Mouse (Mus musculus) ovary, postnatal 14 days (tissue): ENCODE results near the gene Helt.
"Not testable (repeated sequence)": the region's sequence is repeated elsewhere in the genome, so short reads cannot be mapped to it uniquely, and the experiment has no call there.

ENCODE experiments used
- DNase-seq: peaks from one replicate; pipeline ENCODE4 v3.0.0; 2022; ENCODE audit warnings: low spot score

Gene Helt

GRCm38 (mm10) chr8:46296551-46296950 lies 2.1 kb upstream of the Helt start:
- no peak for DNase-seq

DNA sequence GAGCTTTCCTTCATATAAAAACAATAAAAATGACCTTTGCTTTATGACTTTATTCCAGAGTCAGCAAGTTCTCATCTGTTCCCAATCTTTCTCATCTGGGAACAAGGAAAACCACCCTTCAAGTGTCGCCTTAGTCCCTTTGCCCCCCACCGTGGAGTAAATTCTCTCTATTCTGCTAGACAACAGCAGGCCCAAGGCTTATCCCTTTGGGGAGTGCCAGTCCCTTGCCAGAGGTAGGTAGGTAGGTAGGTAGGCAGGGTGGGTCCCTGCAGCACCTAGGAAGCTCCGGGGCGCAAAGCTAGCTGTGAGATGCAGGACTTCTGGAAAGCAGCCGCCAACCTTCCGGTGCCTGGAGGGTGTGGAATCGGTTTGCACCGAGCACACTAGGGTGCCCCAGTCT lies 1.5 kb upstream of the Helt start:
- DNase-seq: no peak

DNA sequence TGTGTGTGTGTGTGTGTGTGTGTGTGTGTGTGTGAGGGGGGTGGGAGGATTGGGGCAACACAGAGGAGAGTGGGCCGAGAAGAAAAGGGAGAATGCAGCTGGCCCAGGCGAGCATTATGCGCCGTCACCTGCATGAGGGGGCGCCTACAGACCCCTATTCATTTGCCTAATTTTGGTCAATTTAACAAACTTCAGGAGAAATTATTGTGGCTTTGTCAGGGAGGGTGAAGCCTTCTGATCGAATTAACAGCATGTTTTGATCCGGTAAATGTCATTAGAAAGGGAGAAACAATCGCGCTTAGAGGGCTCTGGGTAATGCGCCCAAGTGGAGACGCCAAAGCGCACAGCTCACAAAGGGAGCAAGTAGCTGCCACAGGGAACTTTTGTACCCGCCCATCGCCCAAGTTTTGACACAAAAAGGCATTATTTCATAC lies 647 bp upstream of the Helt start:
- no peak for DNase-seq

- DNase-seq: no peak
These were observed 725 bp downstream of the Helt start for GRCm38 (mm10) chr8:46293741-46294151.

- no peak for DNase-seq
These were observed 1.3 kb downstream of the Helt start for GRCm38 (mm10) chr8:46293201-46293600.

DNA sequence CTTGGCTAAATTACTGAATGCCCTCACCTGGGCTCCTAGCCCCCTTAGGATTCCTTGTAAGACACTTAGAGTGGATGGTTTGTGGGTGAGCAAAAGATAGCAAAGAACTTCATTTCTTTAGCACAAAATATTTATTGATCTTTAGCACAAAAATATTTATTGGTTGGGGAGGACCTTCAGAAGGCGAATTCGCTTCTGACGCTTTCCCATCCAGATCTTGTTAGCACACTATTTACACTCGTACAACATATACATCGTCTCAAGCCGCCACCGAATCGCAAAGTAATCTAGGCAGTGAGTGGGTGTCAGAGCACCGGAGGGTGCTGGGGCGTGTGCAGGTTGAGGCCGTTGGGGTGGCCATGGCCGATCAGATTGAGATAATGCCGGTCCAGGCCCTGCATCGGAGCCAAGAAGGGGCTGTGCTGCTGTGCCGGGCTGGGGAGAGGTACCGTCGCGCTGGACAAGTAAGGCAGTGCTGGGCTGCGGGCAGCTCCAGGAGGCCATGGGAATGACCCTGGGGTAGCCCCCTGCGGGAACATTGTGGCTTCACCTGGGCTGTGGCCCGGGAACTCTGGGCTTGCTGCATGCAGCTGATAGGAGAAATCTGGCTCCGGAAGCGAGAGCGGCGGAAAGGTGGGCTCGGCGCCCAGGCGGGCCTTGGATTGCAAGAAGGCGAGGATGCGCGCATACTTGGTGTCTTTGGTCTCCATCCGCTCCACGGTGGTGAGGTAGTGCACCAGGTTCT lies 2.4 kb downstream of the Helt start:
- DNase-seq: no peak

DNA sequence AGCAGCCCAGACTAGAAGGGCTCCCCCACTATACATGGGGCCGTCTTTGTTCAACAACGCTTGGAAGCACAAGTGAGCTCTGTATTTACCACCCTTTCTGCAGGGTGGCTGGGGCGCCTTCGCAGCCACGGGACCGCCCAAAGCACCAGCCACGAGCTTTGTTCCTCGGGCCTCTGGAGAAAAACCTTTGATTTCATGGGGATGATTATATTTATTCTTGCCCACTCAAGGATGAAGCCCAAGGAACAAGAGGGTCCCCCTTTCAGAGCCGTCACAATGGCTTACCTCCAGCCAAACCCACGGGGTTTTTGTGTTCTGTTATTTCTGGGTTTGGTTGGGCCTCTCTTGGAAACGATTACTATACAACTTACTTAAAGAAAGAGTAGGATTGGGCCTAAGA lies 5.2 kb downstream of the Helt start:
- DNase-seq: no peak

GRCm38 (mm10) chr8:46288021-46288420 lies 6.5 kb downstream of the Helt start:
- no peak for DNase-seq

DNA sequence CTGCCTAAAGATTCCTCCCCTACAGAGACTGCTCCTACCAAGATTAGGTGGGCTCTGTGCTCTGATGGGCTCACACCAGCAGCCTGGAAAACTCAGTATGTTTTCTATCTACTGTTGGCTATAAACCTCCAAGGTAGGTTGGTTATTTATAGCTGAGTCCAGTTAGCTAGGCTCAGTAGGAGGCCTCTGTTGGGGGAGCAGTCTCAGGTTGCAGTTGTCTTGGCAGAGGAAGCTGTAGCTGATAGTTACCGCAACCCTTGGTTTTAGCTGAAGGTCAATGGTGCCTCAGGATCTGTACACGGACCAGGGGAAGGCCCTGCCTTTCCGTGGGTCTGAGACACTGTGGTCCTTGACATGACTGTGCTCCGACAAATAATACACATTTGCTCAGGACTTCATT lies 8.5 kb downstream of the Helt start:
- no peak for DNase-seq

DNA sequence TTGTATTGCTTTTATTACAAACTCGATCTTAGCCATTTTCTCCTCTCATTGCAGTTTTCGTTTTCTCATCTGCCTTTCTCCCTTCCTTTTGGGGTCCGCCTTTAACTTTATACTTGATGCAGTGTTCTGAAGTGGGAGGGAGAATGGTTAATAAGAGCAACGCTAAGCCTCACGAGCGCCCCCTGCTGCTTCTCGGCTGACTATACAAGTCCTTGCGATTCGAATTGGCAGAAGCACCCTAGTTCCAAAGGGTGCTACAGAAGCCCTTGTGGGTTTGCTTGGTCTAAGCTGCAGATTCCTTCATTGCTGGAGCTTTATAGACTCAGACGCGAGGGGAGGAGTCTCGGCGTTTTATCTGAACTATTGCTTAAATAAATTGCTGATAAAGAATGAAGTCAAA lies 12.9 kb downstream of the Helt start:
- peak; percentile 61 for DNase-seq

DNA sequence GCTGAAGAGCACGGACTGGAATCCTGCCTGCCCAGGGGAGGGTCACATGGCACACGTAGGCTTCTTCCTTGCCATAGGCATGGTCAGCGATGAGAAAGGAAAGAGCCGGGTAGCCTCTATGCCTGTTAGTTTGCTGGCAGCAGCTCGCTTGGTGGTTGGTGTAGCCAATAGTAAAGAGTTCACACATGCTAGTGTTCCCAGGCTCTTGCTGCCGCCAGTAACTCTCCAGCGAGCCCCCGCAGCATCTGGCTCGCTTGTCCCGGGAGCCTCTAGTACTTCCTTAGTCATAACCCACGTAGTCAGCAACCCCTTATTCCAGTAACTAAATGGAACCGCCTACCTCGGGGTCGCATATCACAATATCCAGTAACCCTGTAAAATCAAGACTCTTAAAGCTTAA lies 17.5 kb downstream of the Helt start:
- DNase-seq: no peak

- DNase-seq: no peak
These were observed 23.7 kb downstream of the Helt start for GRCm38 (mm10) chr8:46270741-46271140.

DNA sequence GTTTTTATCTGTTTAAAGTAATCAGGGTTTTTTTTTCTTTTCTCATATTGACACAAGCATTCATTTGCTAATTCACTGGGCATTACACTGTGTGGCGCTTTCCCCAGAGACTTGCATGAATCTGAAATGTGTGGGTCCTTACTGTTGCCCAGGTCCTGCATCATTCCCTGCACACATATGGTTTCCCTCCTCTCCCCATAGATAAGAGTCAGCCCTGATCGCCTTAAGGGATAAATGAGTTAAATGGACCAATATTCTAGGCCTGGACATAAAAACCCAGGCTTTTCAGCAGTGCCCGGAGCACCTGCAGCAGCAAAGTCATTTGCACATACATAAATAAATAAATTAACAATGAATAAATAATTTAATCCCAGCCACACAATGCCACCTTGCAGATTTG lies 24.3 kb downstream of the Helt start:
- DNase-seq: no peak

- no peak for DNase-seq
These were observed 27.7 kb downstream of the Helt start for GRCm38 (mm10) chr8:46266801-46267200.

DNA sequence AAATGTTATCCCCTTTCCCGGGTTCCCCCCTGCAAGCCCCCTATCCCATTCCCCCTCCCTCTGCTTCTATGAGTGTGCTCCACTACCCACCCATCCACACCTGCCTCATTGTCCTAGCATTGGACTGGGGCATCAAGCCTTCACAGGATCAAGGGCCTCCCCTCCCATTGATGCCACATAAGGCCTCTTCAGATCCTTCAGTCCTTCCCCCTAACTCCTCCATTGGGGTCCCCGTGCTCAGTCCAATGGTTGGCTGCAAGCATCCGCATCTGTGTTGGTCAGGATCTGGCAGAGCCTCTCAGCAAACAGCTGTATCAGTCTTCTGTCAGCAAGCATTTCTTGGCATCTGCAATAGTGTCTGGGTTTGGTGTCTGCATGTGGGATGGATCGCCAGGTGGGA lies 30.3 kb downstream of the Helt start:
- not testable (repeated sequence) for DNase-seq

GRCm38 (mm10) chr8:46257921-46258682 lies 36.4 kb downstream of the Helt start:
- no peak for DNase-seq

DNA sequence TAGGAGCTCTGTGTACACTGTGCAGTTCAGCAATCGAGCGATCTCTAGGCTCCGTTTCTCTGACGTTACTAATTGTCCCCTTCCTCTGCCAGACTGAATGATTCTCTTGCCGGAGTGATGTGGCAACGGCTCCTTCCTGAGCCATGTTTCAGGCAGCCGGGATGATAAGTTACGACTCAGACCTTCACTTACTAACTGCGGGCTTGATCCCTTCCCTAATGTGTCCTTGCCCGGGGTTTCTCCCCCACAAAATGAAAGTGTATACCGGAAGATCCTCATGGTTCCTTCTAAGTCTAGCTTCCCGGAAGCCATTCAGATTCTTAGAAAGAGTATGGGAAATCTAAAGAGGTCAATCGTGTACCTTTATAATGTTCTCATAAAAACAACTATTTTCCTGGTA lies 42.0 kb downstream of the Helt start:
- no peak for DNase-seq

DNA sequence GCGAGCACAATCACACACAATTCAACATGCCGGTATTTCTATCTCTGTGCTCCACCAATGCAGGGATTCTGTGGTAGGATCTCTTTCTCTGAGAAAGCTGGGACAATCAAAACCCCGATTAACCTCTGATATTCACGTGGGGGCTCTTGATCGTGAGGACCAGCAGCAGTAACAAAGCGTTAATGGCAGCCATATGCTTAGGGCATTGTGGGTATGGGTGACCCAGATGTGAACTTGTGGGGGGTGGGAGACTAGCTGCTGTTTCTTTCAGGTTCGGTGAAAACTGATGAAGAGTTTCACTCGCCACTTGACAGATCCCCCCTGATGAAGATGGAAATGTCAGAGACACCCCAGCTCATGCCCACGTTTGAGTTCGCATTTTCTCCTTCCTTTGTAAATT lies 42.9 kb downstream of the Helt start:
- DNase-seq: no peak

DNA sequence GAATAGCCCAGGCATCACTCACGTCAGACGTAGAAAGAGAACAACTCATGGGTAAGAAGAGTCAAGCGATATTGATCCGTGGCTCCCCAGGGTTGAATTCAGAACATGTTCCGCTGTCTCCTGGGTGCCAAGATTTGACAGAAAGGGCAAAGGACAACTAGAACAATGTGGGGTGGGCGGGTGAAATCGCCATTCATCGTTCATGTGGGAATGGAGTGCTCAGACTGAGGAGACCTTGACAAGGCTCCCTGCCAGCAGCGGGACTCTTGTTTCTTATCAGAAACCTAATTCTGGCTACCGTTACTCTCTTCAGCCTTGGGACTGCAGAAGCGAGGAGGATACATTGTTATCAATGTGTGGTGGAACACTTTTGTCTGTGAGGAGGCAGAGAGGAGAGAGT lies 48.1 kb downstream of the Helt start:
- DNase-seq: no peak

DNA sequence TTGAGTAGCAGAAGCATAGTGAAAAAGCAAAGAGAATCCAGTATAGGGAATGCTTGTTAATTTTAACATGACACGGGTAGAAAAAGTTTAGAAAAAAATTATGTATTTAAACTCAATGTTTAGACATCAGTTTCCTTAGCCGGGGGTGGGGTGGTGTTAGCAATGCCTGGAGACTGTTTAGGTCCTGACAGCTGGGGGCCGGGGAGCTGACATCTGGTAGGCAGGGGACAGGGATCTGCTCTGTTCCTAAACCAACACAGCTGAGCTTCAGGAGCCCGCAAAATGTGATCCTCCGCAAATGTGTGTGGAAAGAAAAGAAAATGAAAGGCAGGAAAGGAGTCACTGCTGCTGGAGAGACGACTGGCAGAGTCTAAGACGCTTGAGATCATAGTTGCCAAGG lies 51.5 kb downstream of the Helt start:
- DNase-seq: no peak
